Mouse (Mus musculus): ENCODE measurements around the gene Fbxo42. TPM values are rescaled to one million over a fixed set of nuclear protein-coding genes. Genes with fewer than 3 reads are reported as not detected.

The Fbxo42 gene
- total RNA-seq (2023) = 10 to 100 TPM; 19.8 to 22.1 TPM

DNA sequence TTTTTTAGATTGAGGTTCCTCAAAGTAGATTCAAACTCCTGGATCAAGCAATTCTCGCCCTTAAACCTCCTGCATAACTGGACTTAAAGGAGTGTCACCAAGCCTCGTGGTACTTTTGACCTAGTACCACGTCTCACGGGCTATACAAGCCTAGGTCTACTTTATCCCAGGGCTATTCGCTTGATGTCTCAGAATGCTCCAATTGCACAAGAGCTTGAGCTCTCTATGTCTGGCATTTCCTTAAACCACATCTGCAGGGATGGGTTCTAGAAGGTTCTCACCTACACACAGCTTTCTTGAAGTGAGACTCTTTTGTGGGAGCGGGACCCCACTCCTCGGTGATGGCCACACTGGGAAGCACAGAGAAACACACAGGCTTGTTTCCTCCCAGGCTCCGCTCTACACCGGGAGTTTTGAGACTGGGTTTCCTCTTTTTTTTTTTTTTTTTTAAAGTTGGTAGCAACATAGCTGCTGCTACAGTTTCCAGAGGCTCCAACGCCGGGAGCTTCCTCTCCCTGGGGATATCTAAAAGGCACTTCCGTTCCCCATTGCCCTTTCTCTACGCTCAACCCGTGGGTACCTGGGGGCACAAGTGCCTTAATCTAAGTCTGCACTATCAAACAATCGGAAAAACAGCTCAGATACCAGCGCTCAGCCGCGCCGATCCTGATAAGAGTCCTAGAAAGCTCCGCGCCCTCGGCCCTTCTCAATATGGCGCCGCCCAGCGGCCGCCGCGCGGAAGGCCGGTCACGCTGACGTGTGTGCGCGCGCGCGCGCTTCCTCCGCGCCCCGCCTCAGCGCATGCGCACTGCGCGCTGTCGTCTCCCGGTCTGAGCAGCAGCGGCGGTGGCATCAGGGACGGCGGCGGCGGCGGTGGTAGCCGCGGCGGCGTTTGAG is at the start of gene Fbxo42:
Gene Fbxo42, plus strand, starts transcription at position 802 of the 897 bp plus-strand sequence.

DNA sequence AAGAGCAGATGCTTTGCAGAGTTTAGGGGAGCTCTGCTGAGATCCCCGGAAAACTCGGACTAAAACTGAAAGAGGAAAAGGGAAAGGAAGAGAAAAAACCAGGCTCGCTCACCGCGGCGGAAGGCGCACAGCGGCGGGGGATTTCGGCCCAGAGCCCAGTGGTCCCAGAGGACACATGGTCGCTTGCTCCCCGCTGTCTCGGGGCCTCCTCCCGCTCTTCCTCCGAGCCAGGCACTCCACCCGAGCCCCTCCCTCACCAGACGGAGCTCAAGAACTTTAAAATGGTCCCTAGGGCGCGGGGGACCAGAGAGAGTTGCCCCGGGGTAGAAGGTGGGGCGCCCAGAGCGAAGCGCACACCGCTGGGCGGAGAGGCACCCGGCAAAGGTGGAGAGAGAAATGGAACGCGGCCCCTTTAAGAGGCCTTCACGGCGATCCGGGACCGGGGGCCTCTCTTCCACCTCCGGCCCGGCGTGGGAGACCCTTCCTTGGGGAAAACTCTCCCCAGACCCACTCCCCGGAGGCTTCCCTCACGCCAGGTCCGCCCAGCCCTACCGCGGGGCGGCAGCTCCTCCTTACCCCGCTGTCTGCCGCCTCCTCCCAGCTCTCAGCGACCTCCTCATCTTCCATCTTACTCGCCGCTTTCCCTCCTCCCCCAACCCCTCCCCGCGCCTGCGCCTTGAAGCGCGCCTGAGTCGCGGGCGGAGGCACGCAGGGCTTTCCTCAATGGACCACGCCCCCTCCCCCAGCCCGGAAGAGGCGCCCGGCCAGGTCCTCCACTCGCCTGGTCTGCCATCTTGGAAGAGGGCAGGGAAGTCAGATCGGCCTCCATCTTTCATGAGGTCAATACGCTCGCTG is 8.4 kb upstream of the Fbxo42 start, which contains the start of gene Szrd1:
Gene Szrd1, minus strand, starts transcription at position 660 of the 855 bp plus-strand sequence.

DNA sequence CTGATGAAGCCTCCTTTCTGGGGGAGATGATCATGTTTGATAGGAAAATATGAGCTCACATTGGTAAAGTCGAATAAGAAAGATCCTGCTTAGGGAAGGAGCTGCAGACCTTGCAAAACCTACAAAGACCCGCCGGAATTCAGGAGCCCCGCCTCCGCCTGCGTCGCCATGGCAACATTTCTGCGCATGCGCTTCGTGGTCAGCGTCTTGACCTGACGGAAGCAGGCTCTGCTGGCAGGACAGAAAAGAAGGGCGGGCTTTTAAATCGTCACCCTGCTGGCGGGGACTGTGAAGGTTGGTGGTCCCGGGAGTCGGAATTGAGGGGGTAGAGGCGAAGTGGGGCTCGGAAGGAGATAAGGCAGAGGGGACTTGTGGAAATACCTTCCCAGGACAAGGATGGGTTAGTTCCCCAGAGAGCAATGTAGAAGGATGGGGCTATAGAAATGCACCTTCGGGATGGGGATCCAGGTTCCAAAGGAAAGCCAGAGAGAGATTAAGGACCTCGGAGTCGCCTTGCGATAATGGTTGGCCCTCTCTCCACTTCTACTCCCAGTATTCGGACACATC is 66.1 kb downstream of the Fbxo42 start, which contains the start of gene Rsg1:
Gene Rsg1, plus strand, starts transcription at position 187 of the 567 bp plus-strand sequence.

DNA sequence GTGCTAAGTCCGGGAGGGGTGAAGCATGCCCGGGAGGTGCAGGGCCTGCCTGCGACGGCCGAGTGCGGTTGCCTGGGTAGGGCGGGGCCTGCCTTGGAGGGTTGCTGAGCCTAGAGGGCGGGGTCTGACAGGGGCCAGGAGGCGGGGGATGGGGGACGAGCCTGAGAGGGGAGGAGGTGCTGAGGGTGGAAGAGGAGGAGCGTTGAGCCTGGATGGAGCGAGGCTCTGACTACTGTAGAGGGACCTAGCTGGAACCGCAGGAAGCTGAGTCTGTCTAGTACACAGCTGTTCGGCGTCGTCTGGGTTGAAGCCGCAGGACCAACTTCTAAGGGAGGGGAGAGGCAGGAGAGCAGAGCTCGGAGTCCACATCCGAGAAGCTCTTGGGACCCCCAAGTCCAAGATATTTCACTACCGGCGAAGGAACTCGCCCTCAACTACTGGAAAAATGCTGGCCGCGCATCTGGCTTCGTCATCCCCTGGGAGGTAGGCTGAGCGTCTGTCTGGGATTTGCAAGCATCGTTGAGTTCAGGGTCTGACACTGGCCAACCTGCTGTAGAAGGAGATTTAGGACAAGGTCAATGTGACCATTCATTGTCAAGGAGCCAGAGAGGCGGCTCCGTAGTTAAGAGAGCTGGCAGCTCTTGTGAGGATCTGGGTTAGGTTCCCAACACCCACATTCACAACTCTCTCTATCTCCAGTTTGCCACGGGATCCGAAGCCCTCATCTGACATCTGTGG is 91.8 kb downstream of the Fbxo42 start, which contains the start of gene Arhgef19:
Gene Arhgef19, plus strand, starts transcription at position 112 of the 738 bp plus-strand sequence.

Other genes with a start within 250 kb of the Fbxo42 start
- gene Padi2, start 241.6 kb upstream of the Fbxo42 start, total RNA-seq (2023) = 10 to 100 TPM; 41.5 to 43.8 TPM
- 10 to 100 TPM; 94.5 to 94.6 TPM for gene Sdhb, start 186.7 kb upstream of the Fbxo42 start, total RNA-seq (2023)
- 10 to 100 TPM; 32.2 to 32.9 TPM for gene Atp13a2, start 161.0 kb upstream of the Fbxo42 start, total RNA-seq (2023)
- gene Mfap2, start 137.5 kb upstream of the Fbxo42 start, total RNA-seq (2023) = under 1 TPM in 1 of 2 experiments, not detected in 1; 0.53 TPM
- 10 to 100 TPM; 11.9 to 13.1 TPM for gene Crocc, start 87.4 kb upstream of the Fbxo42 start, total RNA-seq (2023)
- gene Necap2, start 69.6 kb upstream of the Fbxo42 start, total RNA-seq (2023) = 10 to 100 TPM; 73.6 to 80.9 TPM
- not detected for gene Spata21, start 59.6 kb upstream of the Fbxo42 start, total RNA-seq (2023)
- 100 to 1,000 TPM in 1 of 2 experiments, 10 to 100 TPM in 1; 90.7 to 104 TPM for gene Szrd1, start 8.1 kb upstream of the Fbxo42 start, total RNA-seq (2023)
- 1 to 10 TPM; 3.1 to 5.2 TPM for gene Rsg1, start 66.0 kb downstream of the Fbxo42 start, total RNA-seq (2023)
- not detected for gene Arhgef19, start 91.6 kb downstream of the Fbxo42 start, total RNA-seq (2023)
- 1 to 10 TPM in 1 of 2 experiments, under 1 TPM in 1; 0.18 to 1.9 TPM for gene Epha2, start 153.3 kb downstream of the Fbxo42 start, total RNA-seq (2023)
- not detected for gene Fam131c, start 220.3 kb downstream of the Fbxo42 start, total RNA-seq (2023)

All from T-cell, adult 66 days (primary cell).